Mouse (Mus musculus): ENCODE measurements around the gene Acot2.
A peak's percentile ranks its signal among the peaks of the same experiment; 100 is the strongest.
"Not testable (repeated sequence)": the region's sequence is repeated elsewhere in the genome, so short reads cannot be mapped to it uniquely, and the experiment has no call there.

Gene Acot2

GRCm38 (mm10) chr12:83998341-83999107 is 10.9 kb downstream of the Acot2 start:
- DNase-seq (ENCODE audit: low spot score in 2 of 2), result no peak

- peak in 1 of 2 experiments; percentile 40 for DNase-seq (ENCODE audit: low spot score in 2 of 2)
These were observed 11.6 kb downstream of the Acot2 start for GRCm38 (mm10) chr12:83999237-83999636.

- no peak for DNase-seq (ENCODE audit: low spot score in 2 of 2)
These were observed 12.8 kb downstream of the Acot2 start for GRCm38 (mm10) chr12:84000418-84000817.

GRCm38 (mm10) chr12:84003866-84004265 is 16.2 kb downstream of the Acot2 start:
- DNase-seq (ENCODE audit: low spot score in 2 of 2), result no peak

- DNase-seq (ENCODE audit: low spot score in 2 of 2), result no peak
These were observed 20.6 kb downstream of the Acot2 start for GRCm38 (mm10) chr12:84008251-84008650.

- DNase-seq (ENCODE audit: low spot score in 2 of 2), result no peak
These were observed 21.1 kb downstream of the Acot2 start for GRCm38 (mm10) chr12:84008729-84009128.

- peak; percentile 72 to 73 for DNase-seq (ENCODE audit: low spot score in 2 of 2)
These were observed 21.7 kb downstream of the Acot2 start, which contains the start of gene Acot1 for GRCm38 (mm10) chr12:84009171-84009965. Acot1 (plus strand) TSS chr12:84009490.

- DNase-seq (ENCODE audit: low spot score in 2 of 2), result no peak
These were observed 22.5 kb downstream of the Acot2 start for GRCm38 (mm10) chr12:84010201-84010600.

- peak; percentile 35 to 67 for DNase-seq (ENCODE audit: low spot score in 2 of 2)
These were observed 23.8 kb downstream of the Acot2 start for GRCm38 (mm10) chr12:84011251-84012040.

GRCm38 (mm10) chr12:84013130-84013529 is 25.5 kb downstream of the Acot2 start:
- DNase-seq (ENCODE audit: low spot score in 2 of 2), result no peak

- DNase-seq (ENCODE audit: low spot score in 2 of 2), result no peak
These were observed 26.0 kb downstream of the Acot2 start for GRCm38 (mm10) chr12:84013701-84014100.

GRCm38 (mm10) chr12:84020528-84020927 is 32.9 kb downstream of the Acot2 start:
- DNase-seq (ENCODE audit: low spot score in 2 of 2), result peak; percentile 41 to 67

GRCm38 (mm10) chr12:84022266-84022665 is 34.6 kb downstream of the Acot2 start:
- DNase-seq (ENCODE audit: low spot score in 2 of 2), result not testable (repeated sequence)

- DNase-seq (ENCODE audit: low spot score in 2 of 2), result no peak
These were observed 35.5 kb downstream of the Acot2 start for GRCm38 (mm10) chr12:84023052-84023745.

GRCm38 (mm10) chr12:84025888-84026287 is 38.2 kb downstream of the Acot2 start:
- no peak for DNase-seq (ENCODE audit: low spot score in 2 of 2)

- DNase-seq (ENCODE audit: low spot score in 2 of 2), result not testable (repeated sequence)
These were observed 40.7 kb downstream of the Acot2 start for GRCm38 (mm10) chr12:84028328-84028727.

GRCm38 (mm10) chr12:84029043-84029442 is 41.4 kb downstream of the Acot2 start:
- not testable (repeated sequence) for DNase-seq (ENCODE audit: low spot score in 2 of 2)

GRCm38 (mm10) chr12:84030659-84031332 is 43.1 kb downstream of the Acot2 start:
- peak; percentile 49 to 75 for DNase-seq (ENCODE audit: low spot score in 2 of 2)

GRCm38 (mm10) chr12:84032854-84033253 is 45.2 kb downstream of the Acot2 start:
- DNase-seq (ENCODE audit: low spot score in 2 of 2), result no peak

- not testable (repeated sequence) for DNase-seq (ENCODE audit: low spot score in 2 of 2)
These were observed 45.6 kb downstream of the Acot2 start for GRCm38 (mm10) chr12:84033302-84033701.

GRCm38 (mm10) chr12:84034108-84034507 is 46.4 kb downstream of the Acot2 start:
- no peak for DNase-seq (ENCODE audit: low spot score in 2 of 2)

All from urinary bladder, postnatal 4 days (tissue).